25 mouse cellular contexts compared by ENCODE assay signal in genomic region chr2:103687888-103688287, GRCm38 (mm10).
"Had no signal": no experiment of that assay in that cellular context is flagged by ENCODE, and none has a peak within 500 bp of the region (broad histone marks: within the 10 kb centered on the region; RNA-seq: fewer than 3 reads in every experiment).

No protein-coding gene starts in this region.

- DNase-seq: gastrocnemius, postnatal 10 days; gastrocnemius, postnatal 25 days; heart, adult 11 months; heart, adult 2 months; heart, postnatal 14 days; heart, postnatal 36 days; kidney, adult 11 months; kidney, adult 2 months; kidney, adult 9 months; kidney, postnatal 14 days; kidney, postnatal 36 days; layer of hippocampus, adult 9-11 months; layer of hippocampus, postnatal 36 days had no signal

- H3K9me3 ChIP-seq: heart, embryonic 13.5 days; heart, embryonic 15.5 days; hindbrain, embryonic 13.5 days; hindbrain, embryonic 15.5 days; kidney, embryonic 15.5 days; limb, embryonic 13.5 days; limb, embryonic 15.5 days; liver, embryonic 12.5 days had no signal

- H3K36me3 ChIP-seq: heart, embryonic 15.5 days; hindbrain, embryonic 13.5 days; hindbrain, embryonic 15.5 days; kidney, embryonic 15.5 days; limb, embryonic 15.5 days; liver, embryonic 12.5 days had no signal

- H3K27me3 ChIP-seq: heart, embryonic 13.5 days; heart, embryonic 15.5 days; hindbrain, embryonic 13.5 days; hindbrain, embryonic 15.5 days; kidney, embryonic 15.5 days; limb, embryonic 13.5 days; limb, embryonic 15.5 days; liver, embryonic 12.5 days had no signal

- H3K4me2 ChIP-seq: heart, embryonic 11.5 days; heart, embryonic 13.5 days; heart, embryonic 15.5 days; hindbrain, embryonic 13.5 days; hindbrain, embryonic 15.5 days; kidney, embryonic 15.5 days; limb, embryonic 13.5 days; limb, embryonic 15.5 days; liver, embryonic 12.5 days had no signal

- H3K4me3 ChIP-seq: heart, adult 2 months; heart, embryonic 13.5 days; heart, embryonic 15.5 days; hindbrain, embryonic 13.5 days; hindbrain, embryonic 15.5 days; kidney, embryonic 15.5 days; limb, embryonic 13.5 days; limb, embryonic 15.5 days; liver, embryonic 12.5 days had no signal

- ATAC-seq: intestine, embryonic 16.5 days; liver, embryonic 12.5 days had no signal

- H3K27ac ChIP-seq: heart, adult 2 months; heart, embryonic 13.5 days; heart, embryonic 15.5 days; hindbrain, embryonic 13.5 days; hindbrain, embryonic 15.5 days; kidney, embryonic 15.5 days; kidney, postnatal 0 days; limb, embryonic 13.5 days; limb, embryonic 15.5 days; liver, embryonic 12.5 days; liver, embryonic 14.5 days had no signal

- H3K9ac ChIP-seq: heart, embryonic 13.5 days; heart, embryonic 15.5 days; hindbrain, embryonic 13.5 days; hindbrain, embryonic 15.5 days; kidney, embryonic 15.5 days; limb, embryonic 13.5 days; limb, embryonic 15.5 days; liver, embryonic 12.5 days; liver, embryonic 14.5 days had no signal
